Mouse (Mus musculus): Measurements from ENCODE around the gene Ddx20. TPM values are rescaled to one million over a fixed set of nuclear protein-coding genes. Genes with fewer than 3 reads are reported as not detected.

Gene Ddx20
- 19.5 and 19.9 TPM in 2 replicates for polyA plus RNA-seq (2012; rRNA removed)

DNA sequence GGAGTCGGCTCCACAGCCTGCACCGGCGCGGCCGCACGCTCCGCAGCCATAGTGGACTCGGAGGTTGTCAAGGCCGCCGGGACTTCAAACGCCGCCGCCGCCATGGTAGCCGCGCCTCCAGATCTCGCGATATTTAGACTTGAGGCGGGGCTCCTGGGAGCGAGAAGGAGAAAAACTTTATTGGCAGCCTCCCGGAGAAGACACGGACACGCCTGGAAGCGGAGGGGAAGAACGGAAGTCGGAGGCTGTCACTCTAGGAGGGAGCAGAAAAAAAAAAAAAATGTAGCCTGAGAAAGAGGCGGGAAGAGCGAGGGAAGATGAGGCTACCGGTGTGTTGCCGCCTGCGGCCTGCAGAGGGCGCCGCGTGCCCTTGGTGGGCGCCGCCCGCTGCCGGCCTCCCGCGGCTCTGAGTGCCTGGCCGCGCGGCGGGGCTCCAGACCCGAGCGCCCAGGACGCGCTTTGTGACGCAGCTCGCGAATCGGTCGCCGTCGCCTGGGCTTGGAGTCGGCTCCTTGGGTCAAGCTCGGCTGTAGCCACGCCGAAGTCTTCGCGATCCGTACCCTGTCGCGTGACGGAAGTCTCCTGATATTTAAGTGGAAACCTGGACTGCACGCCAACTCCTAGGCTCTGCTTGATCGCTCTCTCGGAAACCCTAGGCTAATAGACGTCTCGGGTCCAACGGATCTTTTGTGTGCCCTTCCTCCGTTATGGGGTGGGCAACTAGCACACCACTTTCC lies at the start of gene Ddx20:
Ddx20 (minus strand) TSS at position 251 of the 737 bp plus-strand sequence.
- TF ChIP-seq POLR2A (IDR thresholded peaks at IDR 0.05; ENCODE audit: borderline replicate concordance, extremely low read depth, insufficient read depth, insufficient read length, poor library complexity, severe bottlenecking) (peak; percentile 76), CTCF (IDR thresholded peaks at IDR 0.05; ENCODE audit: borderline replicate concordance, extremely low read depth, insufficient read depth, insufficient read length) (peak; percentile 92)
- peak; percentile 99 for DNase-seq (ENCODE audit: low read depth)

DNA sequence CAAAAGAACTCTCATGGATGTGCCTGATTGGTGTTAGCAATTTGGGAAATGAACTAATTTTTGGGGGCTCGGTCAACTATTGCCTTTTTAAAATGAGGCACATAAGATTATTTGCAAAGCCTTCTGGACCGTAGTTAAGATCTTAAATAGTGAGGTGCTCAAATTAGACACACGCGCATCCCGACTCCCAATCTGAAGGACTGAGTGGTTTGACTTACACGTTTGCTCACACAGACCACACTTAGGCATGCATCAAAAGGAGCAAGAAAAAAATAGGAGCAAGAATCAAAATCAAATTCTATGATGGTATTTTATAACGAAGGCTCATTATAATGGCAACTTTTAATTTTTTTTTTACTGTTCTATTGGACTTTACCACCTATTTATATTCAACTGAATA lies 49.7 kb upstream of the Ddx20 start:
- TF ChIP-seq POLR2A (IDR thresholded peaks at IDR 0.05; ENCODE audit: borderline replicate concordance, extremely low read depth, insufficient read depth, insufficient read length, poor library complexity, severe bottlenecking) = no peak
- no peak for TF ChIP-seq CTCF (IDR thresholded peaks at IDR 0.05; ENCODE audit: borderline replicate concordance, extremely low read depth, insufficient read depth, insufficient read length)
- no peak for DNase-seq (ENCODE audit: low read depth)

DNA sequence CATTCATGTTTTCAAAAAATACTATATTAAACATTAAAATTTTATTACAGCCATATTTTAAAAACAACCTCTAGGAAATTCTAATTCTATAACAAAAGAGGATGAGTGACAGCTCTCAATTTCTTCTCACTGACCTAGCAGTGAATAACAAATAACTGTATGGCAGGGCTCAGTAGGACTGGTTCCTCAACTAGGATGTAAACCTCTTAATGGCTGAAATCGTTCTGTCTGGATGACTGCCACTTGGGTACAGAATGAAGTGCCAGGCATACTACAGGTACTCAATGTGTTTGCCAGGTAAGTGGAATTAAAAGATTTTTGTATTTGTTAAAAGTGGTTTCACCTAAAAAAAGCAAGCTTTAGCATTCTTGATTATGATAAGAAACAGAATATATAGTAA lies 48.8 kb upstream of the Ddx20 start:
- no peak for TF ChIP-seq CTCF (IDR thresholded peaks at IDR 0.05; ENCODE audit: borderline replicate concordance, extremely low read depth, insufficient read depth, insufficient read length)
- TF ChIP-seq POLR2A (IDR thresholded peaks at IDR 0.05; ENCODE audit: borderline replicate concordance, extremely low read depth, insufficient read depth, insufficient read length, poor library complexity, severe bottlenecking) = no peak
- DNase-seq (ENCODE audit: low read depth) = no peak

- DNase-seq (ENCODE audit: low read depth) = no peak
- TF ChIP-seq CTCF (IDR thresholded peaks at IDR 0.05; ENCODE audit: borderline replicate concordance, extremely low read depth, insufficient read depth, insufficient read length) (no peak), POLR2A (IDR thresholded peaks at IDR 0.05; ENCODE audit: borderline replicate concordance, extremely low read depth, insufficient read depth, insufficient read length, poor library complexity, severe bottlenecking) (no peak)
Observed at GRCm38 (mm10) chr3:105735285-105735684, 47.9 kb upstream of the Ddx20 start.

GRCm38 (mm10) chr3:105733538-105733937 lies 46.2 kb upstream of the Ddx20 start:
- TF ChIP-seq CTCF (IDR thresholded peaks at IDR 0.05; ENCODE audit: borderline replicate concordance, extremely low read depth, insufficient read depth, insufficient read length) = no peak
- TF ChIP-seq POLR2A (IDR thresholded peaks at IDR 0.05; ENCODE audit: borderline replicate concordance, extremely low read depth, insufficient read depth, insufficient read length, poor library complexity, severe bottlenecking) = no peak
- no peak for DNase-seq (ENCODE audit: low read depth)

DNA sequence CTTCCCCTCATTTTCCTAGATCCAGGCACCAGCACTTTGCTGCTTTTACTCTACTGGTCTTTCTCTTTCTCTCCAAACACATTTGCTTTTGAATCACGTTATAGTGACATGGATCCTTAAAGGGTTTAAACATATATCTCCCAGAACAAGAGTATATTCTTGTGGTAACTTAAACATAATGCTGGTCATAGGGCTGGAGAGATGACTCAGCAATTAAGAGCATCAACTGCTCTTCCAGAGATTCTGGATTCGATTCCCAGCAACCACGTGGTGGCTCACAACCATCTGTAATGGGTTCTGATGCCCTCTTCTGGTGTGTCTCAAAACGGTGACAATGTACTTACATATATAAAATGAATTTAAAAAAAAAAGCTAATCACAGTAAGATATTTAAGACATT lies 45.0 kb upstream of the Ddx20 start:
- no peak for DNase-seq (ENCODE audit: low read depth)
- TF ChIP-seq POLR2A (IDR thresholded peaks at IDR 0.05; ENCODE audit: borderline replicate concordance, extremely low read depth, insufficient read depth, insufficient read length, poor library complexity, severe bottlenecking) = no peak
- TF ChIP-seq CTCF (IDR thresholded peaks at IDR 0.05; ENCODE audit: borderline replicate concordance, extremely low read depth, insufficient read depth, insufficient read length) = no peak

- TF ChIP-seq POLR2A (IDR thresholded peaks at IDR 0.05; ENCODE audit: borderline replicate concordance, extremely low read depth, insufficient read depth, insufficient read length, poor library complexity, severe bottlenecking) (no peak), CTCF (IDR thresholded peaks at IDR 0.05; ENCODE audit: borderline replicate concordance, extremely low read depth, insufficient read depth, insufficient read length) (peak; percentile 58)
- DNase-seq (ENCODE audit: low read depth) = peak; percentile 88
Observed at GRCm38 (mm10) chr3:105726037-105726436, 38.7 kb upstream of the Ddx20 start.

DNA sequence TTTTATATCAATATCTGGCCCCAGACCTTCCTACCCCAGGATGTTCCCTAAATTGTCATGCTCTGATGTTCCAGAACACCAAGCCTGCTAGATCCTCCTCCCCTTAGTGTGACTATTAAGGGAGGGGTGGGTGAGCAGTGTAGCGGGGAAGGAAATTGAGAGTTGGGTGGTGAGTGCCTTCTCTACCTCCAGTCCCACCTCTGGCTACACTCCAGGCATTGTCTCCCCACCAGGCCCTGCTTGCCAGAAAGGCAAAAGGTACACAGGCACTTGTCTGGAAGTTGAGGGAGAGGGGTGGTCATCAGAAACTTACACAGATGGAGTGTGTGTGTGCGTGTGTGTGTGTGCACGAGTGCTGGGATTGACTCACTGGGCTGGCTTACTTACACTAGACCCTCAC lies 35.1 kb upstream of the Ddx20 start:
- TF ChIP-seq POLR2A (IDR thresholded peaks at IDR 0.05; ENCODE audit: borderline replicate concordance, extremely low read depth, insufficient read depth, insufficient read length, poor library complexity, severe bottlenecking) (no peak), CTCF (IDR thresholded peaks at IDR 0.05; ENCODE audit: borderline replicate concordance, extremely low read depth, insufficient read depth, insufficient read length) (no peak)
- no peak for DNase-seq (ENCODE audit: low read depth)

GRCm38 (mm10) chr3:105721681-105722201 lies 34.4 kb upstream of the Ddx20 start:
- DNase-seq (ENCODE audit: low read depth) = no peak

DNA sequence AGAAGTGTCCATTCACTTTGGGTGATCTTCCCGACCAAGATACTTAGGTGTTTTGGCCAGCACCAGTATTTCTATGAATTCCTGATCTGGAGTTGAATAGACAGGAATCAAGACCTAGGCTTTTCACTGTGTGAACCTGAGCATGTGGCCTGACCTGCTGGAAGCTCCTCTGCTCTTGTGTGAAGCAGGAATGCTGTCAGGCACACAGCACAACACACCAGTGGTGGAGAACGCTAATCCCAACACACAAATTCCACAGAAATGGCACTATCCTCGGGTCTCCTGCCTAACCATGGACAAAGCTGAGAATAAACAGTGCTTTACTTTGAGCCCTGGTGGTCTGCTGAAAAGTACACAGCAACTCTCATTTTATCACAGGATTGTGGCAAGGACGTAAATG lies 33.1 kb upstream of the Ddx20 start:
- TF ChIP-seq POLR2A (IDR thresholded peaks at IDR 0.05; ENCODE audit: borderline replicate concordance, extremely low read depth, insufficient read depth, insufficient read length, poor library complexity, severe bottlenecking) (no peak), CTCF (IDR thresholded peaks at IDR 0.05; ENCODE audit: borderline replicate concordance, extremely low read depth, insufficient read depth, insufficient read length) (no peak)
- no peak for DNase-seq (ENCODE audit: low read depth)

More at GRCm38 (mm10) chr3:105721681-105722201, 34.4 kb upstream of the Ddx20 start:
- TF ChIP-seq CTCF (IDR thresholded peaks at IDR 0.05; ENCODE audit: borderline replicate concordance, extremely low read depth, insufficient read depth, insufficient read length) (no peak), POLR2A (IDR thresholded peaks at IDR 0.05; ENCODE audit: borderline replicate concordance, extremely low read depth, insufficient read depth, insufficient read length, poor library complexity, severe bottlenecking) (no peak)

GRCm38 (mm10) chr3:105719979-105720378 lies 32.6 kb upstream of the Ddx20 start:
- TF ChIP-seq CTCF (IDR thresholded peaks at IDR 0.05; ENCODE audit: borderline replicate concordance, extremely low read depth, insufficient read depth, insufficient read length) (no peak), POLR2A (IDR thresholded peaks at IDR 0.05; ENCODE audit: borderline replicate concordance, extremely low read depth, insufficient read depth, insufficient read length, poor library complexity, severe bottlenecking) (no peak)
- no peak for DNase-seq (ENCODE audit: low read depth)

DNA sequence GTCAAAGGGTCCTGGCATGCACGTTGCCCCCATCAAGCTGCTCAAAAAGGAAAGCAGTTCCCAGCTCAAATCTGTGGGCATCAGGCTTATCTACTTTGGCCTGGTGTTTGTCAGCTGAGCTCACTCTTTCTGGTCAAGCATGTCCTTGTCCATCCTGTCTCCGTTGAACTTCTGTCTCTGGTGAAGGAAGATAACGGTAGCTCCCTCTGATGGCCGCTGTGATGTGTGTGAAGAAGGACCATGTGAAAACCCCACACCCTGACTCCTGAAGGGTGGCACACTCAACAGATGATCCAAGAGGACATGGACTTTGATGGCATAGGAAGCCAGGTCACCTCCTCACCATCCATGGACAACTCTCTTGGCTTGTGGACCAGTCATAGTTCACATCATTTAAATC lies 31.4 kb upstream of the Ddx20 start:
- no peak for TF ChIP-seq CTCF (IDR thresholded peaks at IDR 0.05; ENCODE audit: borderline replicate concordance, extremely low read depth, insufficient read depth, insufficient read length)
- no peak for TF ChIP-seq POLR2A (IDR thresholded peaks at IDR 0.05; ENCODE audit: borderline replicate concordance, extremely low read depth, insufficient read depth, insufficient read length, poor library complexity, severe bottlenecking)
- no peak for DNase-seq (ENCODE audit: low read depth)
